Mouse (Mus musculus) liver, embryonic 12.5 days (tissue): Measurements from ENCODE around the gene Nfia. TPM values are rescaled to one million over a fixed set of nuclear protein-coding genes. Genes with fewer than 3 reads are reported as not detected.

Experiments
- ATAC-seq: fragments of 200-750 bp; cut with Nextera tagmentation; 2 replicates; pipeline ENCODE4 v1.8.0; 2017; ENCODE audit warnings: moderate number of reproducible peaks, mild to moderate bottlenecking, moderate library complexity
- H3K27ac ChIP-seq: fragments of 300-500 bp; sonication (generic); 2 replicates; pipeline ENCODE4 v1.5.1; 2016; ENCODE audit warnings: mild to moderate bottlenecking
- H3K27me3 ChIP-seq: fragments of 300-500 bp; sonication (generic); replicated peaks from 2 replicates; pipeline ENCODE4 v1.6.1; 2016; ENCODE audit warnings: mild to moderate bottlenecking, moderate library complexity
- H3K36me3 ChIP-seq: fragments of 300-500 bp; sonication (generic); 2 replicates; pipeline ENCODE4 v1.6.1; 2016; ENCODE audit warnings: mild to moderate bottlenecking, moderate library complexity
- H3K4me1 ChIP-seq: fragments of 300-500 bp; sonication (generic); 2 replicates; pipeline ENCODE4 v1.6.1; 2016
- H3K4me2 ChIP-seq: fragments of 300-500 bp; sonication (generic); 2 replicates; pipeline ENCODE4 v1.6.1; 2016; ENCODE audit warnings: mild to moderate bottlenecking, moderate library complexity
- H3K4me3 ChIP-seq: fragments of 300-500 bp; sonication (generic); 2 replicates; pipeline ENCODE4 v1.5.1; 2016; ENCODE audit warnings: mild to moderate bottlenecking, moderate library complexity
- H3K9ac ChIP-seq: fragments of 300-500 bp; sonication (generic); 2 replicates; pipeline ENCODE4 v1.6.1; 2016; ENCODE audit warnings: mild to moderate bottlenecking, moderate library complexity
- H3K9me3 ChIP-seq: fragments of 300-500 bp; sonication (generic); replicated peaks from 2 replicates; pipeline ENCODE4 v1.6.1; 2016; ENCODE audit warnings: mild to moderate bottlenecking, moderate library complexity
- WGBS: fragments of 180-500 bp; shearing (Covaris S2); methylation state at CpG from one replicate; pipeline ENCODE4 v1.1.7; 2016; ENCODE audit not compliant: insufficient replicate concordance; 5-methylcytosine and 5-hydroxymethylcytosine counted together
- polyA plus RNA-seq: library from polyadenylated mRNA; unstranded; fragments of >200 nt; fragmentation: Nextera tagmentation; extraction: Ambion mirVana; gene quantifications from 2 replicates; pipeline ENCODE4 v1.2.1, GENCODE M21; 2016

Gene Nfia
- polyA plus RNA-seq, 1 experiment from 2014 or later: 3.8 TPM

- Histone ChIP-seq H3K9ac (no peak overlapping the region), H3K27ac (no peak overlapping the region), H3K27me3 (no peaks in the 10 kb centered on the region), H3K36me3 (no peaks in the 10 kb centered on the region), H3K4me1 (no peaks in the 10 kb centered on the region), H3K9me3 (no peaks in the 10 kb centered on the region), H3K4me3 (no peak overlapping the region), H3K4me2 (no peak overlapping the region)
- 50% methylated on average over 4 of the region's 4 CpGs for WGBS
- ATAC-seq: no peak
Observed at GRCm38 (mm10) chr4:97821556-97822251, 49.2 kb downstream of the Nfia start.

GRCm38 (mm10) chr4:97823512-97823911 lies 51.0 kb downstream of the Nfia start:
- Histone ChIP-seq H3K9me3 (no peaks in the 10 kb centered on the region), H3K27ac (no peak overlapping the region), H3K36me3 (no peaks in the 10 kb centered on the region), H3K27me3 (no peaks in the 10 kb centered on the region), H3K4me3 (no peak overlapping the region), H3K4me1 (no peaks in the 10 kb centered on the region), H3K9ac (no peak overlapping the region), H3K4me2 (no peak overlapping the region)
- WGBS: 68% methylated on average over 6 of the region's 6 CpGs
- no peak for ATAC-seq

GRCm38 (mm10) chr4:97824451-97824850 lies 51.9 kb downstream of the Nfia start:
- H3K9me3 ChIP-seq: no peaks in the 10 kb centered on the region
- WGBS: 47% methylated on average over 4 of the region's 4 CpGs

GRCm38 (mm10) chr4:97825432-97825831 lies 52.9 kb downstream of the Nfia start:
- Histone ChIP-seq H3K9me3 (no peaks in the 10 kb centered on the region), H3K27me3 (no peaks in the 10 kb centered on the region), H3K4me3 (no peak overlapping the region), H3K9ac (no peak overlapping the region), H3K27ac (no peak overlapping the region), H3K4me1 (no peaks in the 10 kb centered on the region), H3K4me2 (no peak overlapping the region), H3K36me3 (no peaks in the 10 kb centered on the region)
- 38% methylated on average over 4 of the region's 4 CpGs for WGBS
- ATAC-seq: no peak

More at GRCm38 (mm10) chr4:97824451-97824850, 51.9 kb downstream of the Nfia start:
- no peak for ATAC-seq
- H3K4me2 ChIP-seq: no peak overlapping the region
- H3K27me3 ChIP-seq: no peaks in the 10 kb centered on the region
- no peak overlapping the region for H3K27ac ChIP-seq
- H3K9ac ChIP-seq: no peak overlapping the region
- no peaks in the 10 kb centered on the region for H3K4me1 ChIP-seq
- H3K36me3 ChIP-seq: no peaks in the 10 kb centered on the region
- H3K4me3 ChIP-seq: no peak overlapping the region

- no peak overlapping the region for H3K27ac ChIP-seq
- H3K9ac ChIP-seq: no peak overlapping the region
- WGBS: 68% methylated on average over 4 of the region's 4 CpGs
- no peaks in the 10 kb centered on the region for H3K27me3 ChIP-seq
- H3K4me3 ChIP-seq: no peak overlapping the region
- no peaks in the 10 kb centered on the region for H3K4me1 ChIP-seq
- no peak overlapping the region for H3K4me2 ChIP-seq
- H3K36me3 ChIP-seq: no peaks in the 10 kb centered on the region
- ATAC-seq: no peak
- no peaks in the 10 kb centered on the region for H3K9me3 ChIP-seq
Observed at GRCm38 (mm10) chr4:97825841-97826240, 53.3 kb downstream of the Nfia start.

- Histone ChIP-seq H3K27me3 (no peaks in the 10 kb centered on the region), H3K36me3 (no peaks in the 10 kb centered on the region), H3K9me3 (no peaks in the 10 kb centered on the region), H3K4me3 (no peak overlapping the region), H3K4me2 (no peak overlapping the region), H3K27ac (no peak overlapping the region), H3K4me1 (0 out of 2 replicates have a peak, but pooled peaks cover 4% of the 10 kb centered on the region), H3K9ac (no peak overlapping the region)
- no peak for ATAC-seq
- 67% methylated on average over 6 of the region's 6 CpGs for WGBS
Observed at GRCm38 (mm10) chr4:97827115-97827514, 54.6 kb downstream of the Nfia start.

- ATAC-seq: no peak
- 13% methylated on average over 1 of the region's 1 CpGs for WGBS
- Histone ChIP-seq H3K36me3 (no peaks in the 10 kb centered on the region), H3K4me2 (no peak overlapping the region), H3K4me3 (no peak overlapping the region), H3K27ac (no peak overlapping the region), H3K9ac (no peak overlapping the region), H3K4me1 (0 out of 2 replicates have a peak, but pooled peaks cover 4% of the 10 kb centered on the region), H3K27me3 (no peaks in the 10 kb centered on the region), H3K9me3 (no peaks in the 10 kb centered on the region)
Observed at GRCm38 (mm10) chr4:97828579-97828978, 56.0 kb downstream of the Nfia start.

- ATAC-seq: no peak
- H3K4me3 ChIP-seq: no peak overlapping the region
- no peak overlapping the region for H3K27ac ChIP-seq
- H3K9me3 ChIP-seq: no peaks in the 10 kb centered on the region
- 0 out of 2 replicates have a peak, but pooled peaks cover 5% of the 10 kb centered on the region for H3K27me3 ChIP-seq
- 73% methylated on average over 12 of the region's 12 CpGs for WGBS
- no peak overlapping the region for H3K9ac ChIP-seq
- no peaks in the 10 kb centered on the region for H3K36me3 ChIP-seq
- 0 out of 2 replicates have a peak, but pooled peaks cover 4% of the 10 kb centered on the region for H3K4me1 ChIP-seq
- H3K4me2 ChIP-seq: no peak overlapping the region
Observed at GRCm38 (mm10) chr4:97829336-97830050, 57.0 kb downstream of the Nfia start.

GRCm38 (mm10) chr4:97830051-97830853 lies 57.7 kb downstream of the Nfia start:
- peak; percentile 40; the same call in 1 of the 2 replicates for ATAC-seq
- 41% methylated on average over 6 of the region's 6 CpGs for WGBS
- Histone ChIP-seq H3K27ac (no peak overlapping the region), H3K4me1 (0 out of 2 replicates have a peak, but pooled peaks cover 4% of the 10 kb centered on the region), H3K9me3 (no peaks in the 10 kb centered on the region), H3K9ac (no peak overlapping the region), H3K4me2 (no peak overlapping the region), H3K27me3 (0 out of 2 replicates have a peak, but pooled peaks cover 5% of the 10 kb centered on the region), H3K36me3 (no peaks in the 10 kb centered on the region), H3K4me3 (no peak overlapping the region)

GRCm38 (mm10) chr4:97830935-97831608 lies 58.5 kb downstream of the Nfia start:
- 65% methylated on average over 16 of the region's 16 CpGs for WGBS
- no peak overlapping the region for H3K27ac ChIP-seq

GRCm38 (mm10) chr4:97831611-97832278 lies 59.2 kb downstream of the Nfia start:
- ATAC-seq: no peak
- WGBS: 58% methylated on average over 7 of the region's 7 CpGs
- no peak overlapping the region for H3K27ac ChIP-seq
- no peak overlapping the region for H3K4me3 ChIP-seq
- H3K4me1 ChIP-seq: 0 out of 2 replicates have a peak, but pooled peaks cover 4% of the 10 kb centered on the region
- H3K9me3 ChIP-seq: no peaks in the 10 kb centered on the region
- no peaks in the 10 kb centered on the region for H3K36me3 ChIP-seq
- no peak overlapping the region for H3K9ac ChIP-seq
- no peak overlapping the region for H3K4me2 ChIP-seq
- H3K27me3 ChIP-seq: 0 out of 2 replicates have a peak, but pooled peaks cover 5% of the 10 kb centered on the region

More at GRCm38 (mm10) chr4:97830935-97831608, 58.5 kb downstream of the Nfia start:
- Histone ChIP-seq H3K4me1 (0 out of 2 replicates have a peak, but pooled peaks cover 4% of the 10 kb centered on the region), H3K9ac (no peak overlapping the region), H3K4me3 (no peak overlapping the region), H3K9me3 (no peaks in the 10 kb centered on the region), H3K36me3 (no peaks in the 10 kb centered on the region), H3K27me3 (0 out of 2 replicates have a peak, but pooled peaks cover 5% of the 10 kb centered on the region), H3K4me2 (no peak overlapping the region)
- no peak for ATAC-seq
